8 mouse cellular contexts compared by ENCODE assay signal in genomic region chr3:103419761-103420620, GRCm38 (mm10).
DNase-seq lines count a peak whose midpoint lies in the region; ATAC-seq and TF ChIP-seq lines count a peak whose summit lies in the region.

No protein-coding gene starts in this region.

- intact Hi-C loops in heart, adult 2 months (cut with DNase I), result no loop called here

- 0 out of 2 replicates have a peak, but pooled peaks have one; percentile 31 for TF ChIP-seq EP300 in heart, adult 2 months (IDR thresholded peaks at IDR 0.05; ENCODE audit: insufficient read depth, low read depth, low read length)

- ATAC-seq in intestine, postnatal 0 days, result peak; percentile 13; the same call in 1 of the 2 replicates

- peak; percentile 40 for TF ChIP-seq CTCF in heart, adult 2 months (IDR thresholded peaks at IDR 0.05)
- TF ChIP-seq CTCF in intestine, postnatal 0 days (IDR thresholded peaks at IDR 0.05; ENCODE audit: low read depth), result peak; percentile 59

- no peak for TF ChIP-seq POLR2A in heart, adult 2 months (IDR thresholded peaks at IDR 0.05; ENCODE audit: insufficient read depth, low read depth, low read length)

- 18% methylated on average over 4 of the region's 4 CpGs for WGBS in heart, adult 2 months
- WGBS in intestine, postnatal 0 days, result 25% methylated on average over 4 of the region's 4 CpGs

- H3K4me2 ChIP-seq in intestine, postnatal 0 days (replicated peaks; ENCODE audit: low read depth), result no peak overlapping the region

- no peaks in the 10 kb centered on the region for H3K9me3 ChIP-seq in ES-E14 (ENCODE audit: control insufficient read depth, insufficient read depth, low read depth, low read length)
- H3K9me3 ChIP-seq in intestine, postnatal 0 days (ENCODE audit: control insufficient read depth), result no peaks in the 10 kb centered on the region

- H3K4me3 ChIP-seq in ES-E14 (ENCODE audit: insufficient read depth in 1 of 2, low read depth in 1 of 2, low read length in 2 of 2, poor library complexity in 1 of 2, severe bottlenecking in 1 of 2), result no peak overlapping the region; a peak in 1 of 4 replicates
- no peak overlapping the region for H3K4me3 ChIP-seq in heart, adult 2 months
- H3K4me3 ChIP-seq in intestine, postnatal 0 days (ENCODE audit: low read depth, low read length), result no peak overlapping the region

- H3K27ac ChIP-seq in ES-E14 (ENCODE audit: insufficient read depth, low read depth, low read length, poor library complexity, severe bottlenecking), result peak overlapping the region; percentile 64; the same call in 1 of the 2 replicates
- peak overlapping the region; percentile 43; the same call in 1 of the 2 replicates for H3K27ac ChIP-seq in heart, adult 2 months
- no peak overlapping the region for H3K27ac ChIP-seq in intestine, postnatal 0 days (ENCODE audit: low read depth, low read length)

- H3K9ac ChIP-seq in ES-E14 (ENCODE audit: insufficient read depth, low read depth, low read length, poor library complexity, severe bottlenecking), result no peak overlapping the region
- H3K9ac ChIP-seq in heart, adult 2 months (ENCODE audit: low read depth, low read length), result no peak overlapping the region
- H3K9ac ChIP-seq in intestine, postnatal 0 days (ENCODE audit: low read depth, low read length), result no peak overlapping the region

- H3K4me1 ChIP-seq in ES-E14 (ENCODE audit: control insufficient read depth in 2 of 2, insufficient read depth in 2 of 2, low read length in 2 of 2, poor library complexity in 1 of 2), result peaks cover 15 to 19% of the 10 kb centered on the region in 2 experiments
- H3K4me1 ChIP-seq in heart, adult 2 months (ENCODE audit: control insufficient read depth, insufficient read depth, low read length), result peaks cover 15% of the 10 kb centered on the region
- H3K4me1 ChIP-seq in intestine, postnatal 0 days (replicated peaks; ENCODE audit: control insufficient read depth, insufficient read depth, low read length), result no peaks in the 10 kb centered on the region; the same call in 1 of the 2 replicates

- no peak for DNase-seq in ES-E14 (ENCODE audit: low read depth, low spot score)
- DNase-seq in brain, adult 2 months (ENCODE audit: low read depth, low spot score), result peak; percentile 33
- peak; percentile 47 to 62 for DNase-seq in heart, adult 2 months
- DNase-seq in lung, postnatal 4 days, result peak; percentile 66 to 84
- DNase-seq in testis, postnatal 10 days (ENCODE audit: low spot score), result no peak
- no peak for DNase-seq in c-Kit-positive CD71-positive TER-119-positive erythroid progenitor cells, embryonic 14.5 days (ENCODE audit: low spot score)
- DNase-seq in adrenal gland, adult 8-10 months, result no peak

- H3K79me2 ChIP-seq in heart, adult 2 months (replicated peaks; ENCODE audit: control insufficient read depth, insufficient read depth, low read length), result no peaks in the 10 kb centered on the region

- H3K36me3 ChIP-seq in ES-E14 (ENCODE audit: control insufficient read depth, insufficient read depth, low read length, poor library complexity, severe bottlenecking), result no peaks in the 10 kb centered on the region
- H3K36me3 ChIP-seq in heart, adult 2 months (ENCODE audit: control insufficient read depth, insufficient read depth, low read length), result no peaks in the 10 kb centered on the region; the same call in 1 of the 2 replicates
- no peaks in the 10 kb centered on the region for H3K36me3 ChIP-seq in intestine, postnatal 0 days (ENCODE audit: control insufficient read depth, insufficient read depth)

- in situ Hi-C loops in ES-E14 (cut with MboI; ENCODE audit: low sequenced_read_pairs in 2 of 2, unreplicated experiment in 2 of 2), result no loop called here

- H3K27me3 ChIP-seq in heart, adult 2 months (ENCODE audit: control insufficient read depth, insufficient read depth, low read length), result no peaks in the 10 kb centered on the region
- no peaks in the 10 kb centered on the region for H3K27me3 ChIP-seq in intestine, postnatal 0 days (replicated peaks; ENCODE audit: control insufficient read depth, insufficient read depth, low read length)

TF ChIP-seq in ES-E14, 5 proteins besides CTCF, POLR2A, EP300 and RAD21:
- TF ChIP-seq HCFC1 (IDR thresholded peaks at IDR 0.05; ENCODE audit: borderline replicate concordance, insufficient read depth, low read length), result no peak
- TF ChIP-seq ZC3H11A (IDR thresholded peaks at IDR 0.05; ENCODE audit: borderline replicate concordance, low read depth, low read length), result no peak; the same call in 1 of the 2 replicates
- no peak for TF ChIP-seq MAFK (IDR thresholded peaks at IDR 0.05; ENCODE audit: insufficient read depth, low read depth, low read length)
- TF ChIP-seq ZNF384 (IDR thresholded peaks at IDR 0.05; ENCODE audit: low read depth, low read length), result no peak
- no peak for TF ChIP-seq CHD2 (IDR thresholded peaks at IDR 0.05; ENCODE audit: low read depth, low read length)

Comparison
In these comparisons a context has a peak if more than half of its experiments do, and no peak if none do; other contexts are left out.
1. DNase-seq: peak in brain, adult 2 months (single experiment), heart, adult 2 months (2 of 2) and lung, postnatal 4 days (2 of 2); none in ES-E14 (single experiment), testis, postnatal 10 days (single experiment), c-Kit-positive CD71-positive TER-119-positive erythroid progenitor cells, embryonic 14.5 days (single experiment) and adrenal gland, adult 8-10 months (single experiment).